12 mouse cellular contexts compared by ENCODE assay signal in genomic region chr11:35522802-35523452, GRCm38 (mm10).
"Had no signal": no experiment of that assay in that cellular context is flagged by ENCODE, and none has a peak within 500 bp of the region (broad histone marks: within the 10 kb centered on the region; RNA-seq: fewer than 3 reads in every experiment).

No protein-coding gene starts in this region.

- H3K4me2 ChIP-seq: liver, embryonic 11.5 days; liver, embryonic 15.5 days; midbrain, embryonic 12.5 days had no signal

- H3K9me3 ChIP-seq: limb, embryonic 10.5 days; liver, embryonic 15.5 days; midbrain, embryonic 12.5 days had no signal

- H3K27me3 ChIP-seq: liver, embryonic 15.5 days had no signal

- DNase-seq: kidney, postnatal 14 days; lung, adult 2 months; lung, postnatal 36 days; right cerebral cortex, adult 18-20 months; thymus, adult 18-20 months; thymus, postnatal 14 days had no signal

- H3K36me3 ChIP-seq: limb, embryonic 10.5 days; liver, embryonic 15.5 days; midbrain, embryonic 12.5 days had no signal

- H3K4me1 ChIP-seq: liver, embryonic 15.5 days had no signal

- H3K4me3 ChIP-seq: left cerebral cortex, adult 2 months; limb, embryonic 10.5 days; liver, embryonic 15.5 days; midbrain, embryonic 12.5 days had no signal

- ATAC-seq: lung, postnatal 0 days had no signal

- H3K27ac ChIP-seq: left cerebral cortex, adult 2 months; limb, embryonic 10.5 days; liver, embryonic 15.5 days had no signal

- H3K9ac ChIP-seq: liver, embryonic 15.5 days; midbrain, embryonic 12.5 days had no signal
